8 mouse cellular contexts compared by ENCODE assay signal in genomic region chr11:54902333-54903323, GRCm38 (mm10). TPM values are rescaled to one million over a fixed set of nuclear protein-coding genes. Genes with fewer than 3 reads are reported as not detected.
A peak's percentile ranks its signal among the peaks of the same experiment; 100 is the strongest.
DNase-seq lines count a peak whose midpoint lies in the region; ATAC-seq and TF ChIP-seq lines count a peak whose summit lies in the region.

Gene Gpx3, plus strand, starts transcription at chr11:54902453.

- H3K27me3 ChIP-seq in intestine, postnatal 0 days (replicated peaks; ENCODE audit: control insufficient read depth, insufficient read depth, low read length) = no peaks in the 10 kb centered on the region
- peaks cover 9% of the 10 kb centered on the region; the same call in 1 of the 2 replicates for H3K27me3 ChIP-seq in limb, embryonic 13.5 days
- H3K27me3 ChIP-seq in midbrain, embryonic 13.5 days = no peaks in the 10 kb centered on the region

- H3K27ac ChIP-seq in intestine, postnatal 0 days (ENCODE audit: low read depth, low read length) = peak within 1 kb of the TSS; percentile 89
- H3K27ac ChIP-seq in limb, embryonic 13.5 days = no peak within 1 kb of the TSS
- H3K27ac ChIP-seq in midbrain, embryonic 13.5 days = no peak within 1 kb of the TSS

- H3K4me2 ChIP-seq in intestine, postnatal 0 days (replicated peaks; ENCODE audit: low read depth) = peak within 1 kb of the TSS; percentile 79
- peak within 1 kb of the TSS; percentile 94 for H3K4me2 ChIP-seq in limb, embryonic 13.5 days (replicated peaks)
- peak within 1 kb of the TSS; percentile 81 for H3K4me2 ChIP-seq in midbrain, embryonic 13.5 days (replicated peaks)

- peak; percentile 92 for ATAC-seq in granulocyte monocyte progenitor cell, adult 5-6 weeks (replicated peaks; ENCODE audit: poor library complexity, severe bottlenecking)
- ATAC-seq in intestine, postnatal 0 days = peak; percentile 50
- ATAC-seq in limb, embryonic 13.5 days (ENCODE audit: low FRiP score, low read depth) = peak; percentile 90
- ATAC-seq in midbrain, embryonic 13.5 days = peak; percentile 92

- no peak for TF ChIP-seq CTCF in intestine, postnatal 0 days (IDR thresholded peaks at IDR 0.05; ENCODE audit: low read depth)

- 14% methylated on average over 42 of the region's 45 CpGs for WGBS in intestine, postnatal 0 days
- 16% methylated on average over 41 of the region's 45 CpGs for WGBS in limb, embryonic 13.5 days
- WGBS in midbrain, embryonic 13.5 days = 16% methylated on average over 45 of the region's 45 CpGs

- peak; percentile 51 to 53 for DNase-seq in left cerebral cortex, adult 18-20 months (ENCODE audit: low spot score in 2 of 2)
- no peak for DNase-seq in left cerebral cortex, adult 11 months (ENCODE audit: low spot score)
- DNase-seq in embryo, embryonic 11.5 days (ENCODE audit: low read depth, low spot score) = peak; percentile 39
- peak; percentile 10 for DNase-seq in telencephalon, adult 2 months (ENCODE audit: low read depth, low spot score)

- H3K36me3 ChIP-seq in intestine, postnatal 0 days (ENCODE audit: control insufficient read depth, insufficient read depth) = peaks cover 7% of the 10 kb centered on the region; the same call in 1 of the 2 replicates
- no peaks in the 10 kb centered on the region for H3K36me3 ChIP-seq in limb, embryonic 13.5 days
- H3K36me3 ChIP-seq in midbrain, embryonic 13.5 days = no peaks in the 10 kb centered on the region

- peak within 1 kb of the TSS; percentile 61 for H3K4me3 ChIP-seq in intestine, postnatal 0 days (ENCODE audit: low read depth, low read length)
- H3K4me3 ChIP-seq in limb, embryonic 13.5 days = peak within 1 kb of the TSS; percentile 53
- H3K4me3 ChIP-seq in midbrain, embryonic 13.5 days (replicated peaks) = peak within 1 kb of the TSS; percentile 51

- peak within 1 kb of the TSS; percentile 66 for H3K9ac ChIP-seq in intestine, postnatal 0 days (ENCODE audit: low read depth, low read length)
- peak within 1 kb of the TSS; percentile 66 for H3K9ac ChIP-seq in limb, embryonic 13.5 days
- peak within 1 kb of the TSS; percentile 65 for H3K9ac ChIP-seq in midbrain, embryonic 13.5 days (replicated peaks)

- H3K4me1 ChIP-seq in intestine, postnatal 0 days (replicated peaks; ENCODE audit: control insufficient read depth, insufficient read depth, low read length) = peaks cover 12% of the 10 kb centered on the region; the same call in 1 of the 2 replicates
- H3K4me1 ChIP-seq in limb, embryonic 13.5 days = peaks cover 12% of the 10 kb centered on the region
- peaks cover 10% of the 10 kb centered on the region for H3K4me1 ChIP-seq in midbrain, embryonic 13.5 days (replicated peaks)

- no peaks in the 10 kb centered on the region for H3K9me3 ChIP-seq in intestine, postnatal 0 days (ENCODE audit: control insufficient read depth)
- H3K9me3 ChIP-seq in limb, embryonic 13.5 days = no peaks in the 10 kb centered on the region
- H3K9me3 ChIP-seq in midbrain, embryonic 13.5 days = no peaks in the 10 kb centered on the region

RNA-seq across cellular contexts. Expression of gene Gpx3, which starts in this region (rescaled TPM):
- total RNA-seq in left cerebral cortex, adult 18-20 months (2021) = 10 to 100 TPM in 1 of 2 experiments, 1 to 10 TPM in 1; 8.6 to 10.3 TPM
- total RNA-seq in granulocyte monocyte progenitor cell, adult 5-6 weeks (2014; fragmentation: Nextera tagmentation) = 24.9 and 29.6 TPM in 2 replicates
- total RNA-seq in granulocyte monocyte progenitor cell, adult 5-6 weeks (2017) = 1.6 and 4.0 TPM in 2 replicates
- polyA plus RNA-seq in intestine, postnatal 0 days (2015; fragmentation: Nextera tagmentation; extraction: Ambion mirVana) = 6,664 and 6,785 TPM in 2 replicates
- polyA plus RNA-seq in limb, embryonic 13.5 days (2015; fragmentation: Nextera tagmentation; extraction: Ambion mirVana) = 33.5 and 34.6 TPM in 2 replicates
- polyA plus RNA-seq in midbrain, embryonic 13.5 days (2015; fragmentation: Nextera tagmentation; extraction: Ambion mirVana) = 19.6 and 21.4 TPM in 2 replicates

Comparison
In these comparisons a context has a peak if more than half of its experiments do, and no peak if none do; other contexts are left out.
1. RNA of gene Gpx3 (polyA plus RNA-seq): 6,664 to 6,785 TPM in intestine, postnatal 0 days; 33.5 to 34.6 TPM in limb, embryonic 13.5 days and 19.6 to 21.4 TPM in midbrain, embryonic 13.5 days; every median in the first group is over 100 times any median in the second.
2. Peak in every context shown above with its lines, with median percentiles within 50 percentile points of each other: ATAC-seq, H3K4me2 ChIP-seq, H3K4me3 ChIP-seq and H3K9ac ChIP-seq.